Mouse (Mus musculus) liver, adult 2 months (tissue): ENCODE data around the gene Lman2. TPM values are rescaled to one million over a fixed set of nuclear protein-coding genes. Genes with fewer than 3 reads are reported as not detected.

Experiments used
- DNase-seq: peaks from one replicate; pipeline ENCODE4 v3.0.0-alpha.2; 2011; ENCODE audit warnings: low read depth, low spot score; ENCODE audit errors: extremely low read depth
- H3K27ac ChIP-seq: fragments of 200-500 bp; replicated peaks from 2 replicates; pipeline ENCODE4 v1.5.1; 2012; ENCODE audit warnings: low read depth, mild to moderate bottlenecking, control low read depth, inconsistent platforms, low read length; ENCODE audit not compliant: insufficient read depth
- H3K27me3 ChIP-seq: fragments of 200-500 bp; 2 replicates; pipeline ENCODE4 v1.6.1; 2012; ENCODE audit warnings: mild to moderate bottlenecking, moderate library complexity, low read length, inconsistent platforms; ENCODE audit not compliant: control insufficient read depth, insufficient read depth
- H3K36me3 ChIP-seq: fragments of 200-500 bp; 2 replicates; pipeline ENCODE4 v1.6.1; 2012; ENCODE audit warnings: low read length, inconsistent platforms; ENCODE audit not compliant: control insufficient read depth, insufficient read depth
- H3K4me1 ChIP-seq: fragments of 200-500 bp; 2 replicates; pipeline ENCODE4 v1.6.1; 2011; ENCODE audit warnings: low read length; ENCODE audit not compliant: control insufficient read depth, insufficient read depth
- H3K4me3 ChIP-seq: fragments of 200-500 bp; 2 replicates; pipeline ENCODE4 v1.5.1; 2011; ENCODE audit warnings: low read depth, mild to moderate bottlenecking, control low read depth, low read length, moderate library complexity; ENCODE audit not compliant: insufficient read depth
- H3K79me2 ChIP-seq: fragments of 200-500 bp; 2 replicates; pipeline ENCODE4 v1.6.1; 2012; ENCODE audit warnings: inconsistent platforms, mild to moderate bottlenecking, low read length, moderate library complexity; ENCODE audit not compliant: control insufficient read depth, insufficient read depth
- H3K9ac ChIP-seq: fragments of 200-500 bp; 2 replicates; pipeline ENCODE4 v1.6.1; 2012; ENCODE audit warnings: low read depth, mild to moderate bottlenecking, control low read depth, inconsistent platforms, low read length
- CTCF ChIP-seq: fragments of 200-500 bp; IDR thresholded peaks from 2 replicates; pipeline ENCODE4 v1.5.1; 2011; ENCODE audit warnings: low read depth, low read length, control low read depth
- POLR2A ChIP-seq: fragments of 200-500 bp; IDR thresholded peaks from 2 replicates; pipeline ENCODE4 v1.6.1; 2011; ENCODE audit warnings: low read length, control low read depth; ENCODE audit not compliant: insufficient read depth; ENCODE audit errors: extremely low read depth
- WGBS: fragments of 180-500 bp; shearing (Covaris S2); methylation state at CpG from one replicate; pipeline ENCODE4 v1.1.7; 2018; 5-methylcytosine and 5-hydroxymethylcytosine counted together
- polyA plus RNA-seq: library from polyadenylated mRNA; depleted of rRNA; stranded (reverse); fragments of >200 nt; gene quantifications from 2 replicates; pipeline ENCODE4 v1.2.3, GENCODE M21; 2012
- total RNA-seq: library from RNA; depleted of rRNA; stranded (reverse); fragments of >200 nt; gene quantifications from 2 replicates; pipeline ENCODE4 v1.2.3, GENCODE M21; 2014

Lman2 gene
- total and polyA plus RNA-seq, 2 experiments = 112 to 136 TPM

GRCm38 (mm10) chr13:55319931-55320533 is 42.6 kb downstream of the Lman2 start, which contains the start of gene Prelid1:
TSS of gene Prelid1 (plus strand) at chr13:55320500.
- H3K27me3 ChIP-seq = no peaks in the 10 kb centered on the region
- peaks cover 9% of the 10 kb centered on the region; the same call in 1 of the 2 replicates for H3K79me2 ChIP-seq
- peak within 1 kb of the TSS; percentile 90 for H3K4me3 ChIP-seq
- H3K36me3 ChIP-seq = peaks cover 14% of the 10 kb centered on the region
- peak within 1 kb of the TSS; percentile 84 for H3K9ac ChIP-seq
- peak; percentile 66 for DNase-seq
- 55% methylated on average over 4 of the region's 4 CpGs for WGBS
- no peak for TF ChIP-seq CTCF
- no peak for TF ChIP-seq POLR2A
- peaks cover 14% of the 10 kb centered on the region for H3K4me1 ChIP-seq
- H3K27ac ChIP-seq = peak within 1 kb of the TSS; percentile 75

GRCm38 (mm10) chr13:55318351-55318750 is 44.2 kb downstream of the Lman2 start:
- H3K27me3 ChIP-seq = no peaks in the 10 kb centered on the region
- H3K4me1 ChIP-seq = peaks cover 13% of the 10 kb centered on the region
- no peak overlapping the region for H3K9ac ChIP-seq
- peaks cover 9% of the 10 kb centered on the region; the same call in 1 of the 2 replicates for H3K79me2 ChIP-seq
- H3K27ac ChIP-seq = no peak overlapping the region
- H3K36me3 ChIP-seq = peaks cover 19% of the 10 kb centered on the region
- WGBS = 83% methylated on average over 3 of the region's 3 CpGs
- no peak overlapping the region for H3K4me3 ChIP-seq
- TF ChIP-seq POLR2A (no peak), CTCF (no peak)
- DNase-seq = no peak

- Histone ChIP-seq H3K79me2 (no peaks in the 10 kb centered on the region), H3K4me1 (no peaks in the 10 kb centered on the region), H3K27ac (no peak overlapping the region), H3K9ac (no peak overlapping the region), H3K4me3 (no peak overlapping the region), H3K27me3 (no peaks in the 10 kb centered on the region), H3K36me3 (peaks cover 41% of the 10 kb centered on the region)
- peak; percentile 60 for DNase-seq
- 66% methylated on average over 2 of the region's 2 CpGs for WGBS
- TF ChIP-seq CTCF = no peak
- no peak for TF ChIP-seq POLR2A
Observed at GRCm38 (mm10) chr13:55314891-55315412, 47.6 kb downstream of the Lman2 start.

DNA sequence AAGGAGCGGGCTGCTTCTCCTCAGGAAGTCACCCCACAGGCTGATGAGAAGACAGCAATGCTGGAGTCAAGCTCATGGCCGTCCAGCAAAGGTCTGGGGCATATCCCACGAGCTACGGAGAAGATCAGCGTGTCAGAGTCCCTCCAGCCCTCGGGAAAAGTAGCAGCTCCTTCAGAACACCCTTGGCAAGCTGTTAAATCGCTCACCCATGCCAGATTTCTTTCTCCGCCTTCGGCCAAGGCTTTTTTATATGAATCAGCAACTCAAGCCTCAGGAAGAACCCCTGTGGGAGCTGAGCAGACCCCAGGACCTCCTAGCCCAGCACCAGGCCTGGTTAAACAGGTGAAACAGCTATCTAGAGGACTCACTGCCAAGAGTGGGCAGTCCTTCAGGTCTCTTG is 49.5 kb downstream of the Lman2 start:
- Histone ChIP-seq H3K27me3 (no peaks in the 10 kb centered on the region), H3K4me1 (no peaks in the 10 kb centered on the region), H3K79me2 (no peaks in the 10 kb centered on the region), H3K9ac (no peak overlapping the region), H3K4me3 (no peak overlapping the region), H3K36me3 (peaks cover 52% of the 10 kb centered on the region), H3K27ac (no peak overlapping the region)
- no peak for DNase-seq
- TF ChIP-seq POLR2A (no peak), CTCF (no peak)
- WGBS = 91% methylated on average over 9 of the region's 9 CpGs

DNA sequence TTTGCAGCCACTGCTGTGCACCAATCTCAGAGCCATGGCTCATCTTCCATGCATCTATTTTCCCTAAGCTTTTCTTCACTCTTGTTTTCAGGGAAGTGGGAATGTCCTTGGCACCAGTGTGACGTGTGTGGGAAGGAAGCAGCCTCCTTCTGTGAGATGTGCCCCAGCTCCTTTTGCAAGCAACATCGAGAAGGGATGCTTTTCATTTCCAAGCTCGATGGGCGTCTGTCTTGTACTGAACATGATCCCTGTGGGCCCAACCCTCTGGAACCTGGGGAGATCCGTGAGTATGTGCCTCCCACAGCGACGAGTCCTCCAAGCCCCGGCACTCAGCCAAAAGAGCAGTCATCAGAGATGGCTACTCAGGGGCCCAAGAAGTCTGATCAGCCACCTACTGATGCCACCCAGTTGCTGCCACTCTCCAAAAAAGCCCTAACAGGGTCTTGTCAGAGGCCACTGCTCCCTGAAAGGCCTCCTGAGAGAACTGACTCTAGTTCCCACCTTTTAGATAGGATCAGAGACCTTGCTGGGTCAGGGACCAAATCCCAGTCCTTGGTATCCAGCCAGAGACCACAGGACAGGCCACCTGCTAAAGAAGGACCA is 50.5 kb downstream of the Lman2 start:
- Histone ChIP-seq H3K27ac (no peak overlapping the region), H3K4me3 (no peak overlapping the region), H3K27me3 (no peaks in the 10 kb centered on the region), H3K4me1 (no peaks in the 10 kb centered on the region), H3K79me2 (no peaks in the 10 kb centered on the region), H3K9ac (no peak overlapping the region), H3K36me3 (peaks cover 61% of the 10 kb centered on the region)
- no peak for TF ChIP-seq POLR2A
- no peak for TF ChIP-seq CTCF
- no peak for DNase-seq
- WGBS = 91% methylated on average over 8 of the region's 8 CpGs

DNA sequence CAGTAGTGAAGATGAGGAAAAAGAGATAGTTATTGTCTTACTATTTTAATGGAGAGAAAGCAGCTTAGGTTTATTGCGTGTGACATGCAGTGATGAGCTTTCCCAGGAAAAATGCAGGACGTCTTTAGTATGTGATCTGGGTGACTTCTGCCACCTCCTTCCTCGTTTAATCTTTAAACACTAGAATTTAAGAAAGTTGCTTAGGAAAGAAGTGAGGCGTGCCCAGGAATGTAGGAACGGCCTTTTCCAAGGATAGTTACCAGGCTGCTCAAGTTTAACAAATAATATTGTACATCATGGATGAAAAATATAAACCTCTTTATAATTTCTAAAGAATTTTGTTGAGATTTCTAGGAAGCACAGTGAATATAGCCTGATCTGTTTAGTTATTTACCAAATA is 61.7 kb downstream of the Lman2 start:
- no peak overlapping the region for H3K9ac ChIP-seq
- TF ChIP-seq CTCF (no peak), POLR2A (no peak)
- H3K36me3 ChIP-seq = peaks cover 74% of the 10 kb centered on the region
- H3K79me2 ChIP-seq = no peaks in the 10 kb centered on the region
- H3K4me3 ChIP-seq = no peak overlapping the region
- no peaks in the 10 kb centered on the region for H3K27me3 ChIP-seq
- H3K4me1 ChIP-seq = no peaks in the 10 kb centered on the region
- WGBS = 90% methylated on average over 5 of the region's 5 CpGs
- no peak overlapping the region for H3K27ac ChIP-seq
- no peak for DNase-seq
